Mouse (Mus musculus) urinary bladder, postnatal 10 days (tissue): Measurements from ENCODE around the gene Sec11a.
A peak's percentile ranks its signal among the peaks of the same experiment; 100 is the strongest.

Experiments used
- DNase-seq: peaks from one replicate; pipeline ENCODE4 v3.0.0; 2022; ENCODE audit warnings: low spot score

The Sec11a gene

GRCm38 (mm10) chr7:80897134-80897533, 50.4 kb downstream of the Sec11a start:
- DNase-seq = no peak

GRCm38 (mm10) chr7:80894815-80895519, 52.6 kb downstream of the Sec11a start:
- no peak for DNase-seq

- no peak for DNase-seq
Observed at GRCm38 (mm10) chr7:80894196-80894595, 53.4 kb downstream of the Sec11a start.

- DNase-seq = no peak
Observed at GRCm38 (mm10) chr7:80893753-80894129, 53.8 kb downstream of the Sec11a start.

GRCm38 (mm10) chr7:80893086-80893752, 54.4 kb downstream of the Sec11a start:
- no peak for DNase-seq

GRCm38 (mm10) chr7:80889841-80890241, 57.7 kb downstream of the Sec11a start:
- no peak for DNase-seq

- no peak for DNase-seq
Observed at GRCm38 (mm10) chr7:80889021-80889511, 58.5 kb downstream of the Sec11a start.

- DNase-seq = no peak
Observed at GRCm38 (mm10) chr7:80888595-80888994, 59.0 kb downstream of the Sec11a start.

- no peak for DNase-seq
Observed at GRCm38 (mm10) chr7:80885666-80886065, 61.9 kb downstream of the Sec11a start.

GRCm38 (mm10) chr7:80882830-80883505, 64.6 kb downstream of the Sec11a start:
- DNase-seq = no peak

GRCm38 (mm10) chr7:80875727-80876126, 71.9 kb downstream of the Sec11a start:
- no peak for DNase-seq

GRCm38 (mm10) chr7:80873631-80874030, 73.9 kb downstream of the Sec11a start:
- no peak for DNase-seq

- DNase-seq = no peak
Observed at GRCm38 (mm10) chr7:80873038-80873437, 74.5 kb downstream of the Sec11a start.

- DNase-seq = no peak
Observed at GRCm38 (mm10) chr7:80868686-80869085, 78.9 kb downstream of the Sec11a start.

GRCm38 (mm10) chr7:80866514-80867147, 80.9 kb downstream of the Sec11a start:
- no peak for DNase-seq

- DNase-seq = no peak
Observed at GRCm38 (mm10) chr7:80865521-80865920, 82.1 kb downstream of the Sec11a start.

- no peak for DNase-seq
Observed at GRCm38 (mm10) chr7:80864831-80865230, 82.7 kb downstream of the Sec11a start.

GRCm38 (mm10) chr7:80864151-80864550, 83.4 kb downstream of the Sec11a start:
- no peak for DNase-seq

GRCm38 (mm10) chr7:80863520-80863919, 84.1 kb downstream of the Sec11a start:
- DNase-seq = no peak

GRCm38 (mm10) chr7:80862475-80862874, 85.1 kb downstream of the Sec11a start:
- no peak for DNase-seq

- peak; percentile 34 for DNase-seq
Observed at GRCm38 (mm10) chr7:80860729-80861274, 86.8 kb downstream of the Sec11a start, which contains the start of gene Zscan2. Zscan2 (plus strand) TSS chr7:80860920.

GRCm38 (mm10) chr7:80860227-80860626, 87.4 kb downstream of the Sec11a start:
- no peak for DNase-seq
